Mouse (Mus musculus): ENCODE measurements around the gene Rad51b. TPM values are rescaled to one million over a fixed set of nuclear protein-coding genes. Genes with fewer than 3 reads are reported as not detected.
A peak's percentile ranks its signal among the peaks of the same experiment; 100 is the strongest.

Gene Rad51b
- total RNA-seq, 4 experiments from 2014 or later: 0.17 to 0.24 (median 0.21) TPM

DNA sequence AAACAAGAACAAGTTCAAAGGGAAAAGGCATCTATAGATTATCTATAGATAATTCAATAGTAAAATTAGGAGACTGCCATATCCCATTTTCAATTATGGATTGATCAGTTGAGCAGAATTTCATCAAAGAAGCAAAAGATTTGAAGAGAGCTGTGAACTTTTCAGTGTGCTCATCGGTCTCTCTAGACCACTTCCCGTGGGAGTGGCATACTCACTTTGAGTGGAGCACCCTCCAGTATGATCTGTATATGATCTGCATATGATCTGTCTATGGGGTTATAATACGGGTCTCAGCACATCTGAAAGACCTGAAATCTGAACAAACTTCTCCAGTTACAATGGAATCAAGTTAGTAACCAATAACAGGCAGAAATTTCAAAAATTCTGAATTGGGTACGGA, 497.7 kb downstream of the Rad51b start:
- no peak for DNase-seq (ENCODE audit: low spot score in 2 of 2)

GRCm38 (mm10) chr12:79796260-79796659, 499.2 kb downstream of the Rad51b start:
- DNase-seq (ENCODE audit: low spot score in 2 of 2): no peak

DNA sequence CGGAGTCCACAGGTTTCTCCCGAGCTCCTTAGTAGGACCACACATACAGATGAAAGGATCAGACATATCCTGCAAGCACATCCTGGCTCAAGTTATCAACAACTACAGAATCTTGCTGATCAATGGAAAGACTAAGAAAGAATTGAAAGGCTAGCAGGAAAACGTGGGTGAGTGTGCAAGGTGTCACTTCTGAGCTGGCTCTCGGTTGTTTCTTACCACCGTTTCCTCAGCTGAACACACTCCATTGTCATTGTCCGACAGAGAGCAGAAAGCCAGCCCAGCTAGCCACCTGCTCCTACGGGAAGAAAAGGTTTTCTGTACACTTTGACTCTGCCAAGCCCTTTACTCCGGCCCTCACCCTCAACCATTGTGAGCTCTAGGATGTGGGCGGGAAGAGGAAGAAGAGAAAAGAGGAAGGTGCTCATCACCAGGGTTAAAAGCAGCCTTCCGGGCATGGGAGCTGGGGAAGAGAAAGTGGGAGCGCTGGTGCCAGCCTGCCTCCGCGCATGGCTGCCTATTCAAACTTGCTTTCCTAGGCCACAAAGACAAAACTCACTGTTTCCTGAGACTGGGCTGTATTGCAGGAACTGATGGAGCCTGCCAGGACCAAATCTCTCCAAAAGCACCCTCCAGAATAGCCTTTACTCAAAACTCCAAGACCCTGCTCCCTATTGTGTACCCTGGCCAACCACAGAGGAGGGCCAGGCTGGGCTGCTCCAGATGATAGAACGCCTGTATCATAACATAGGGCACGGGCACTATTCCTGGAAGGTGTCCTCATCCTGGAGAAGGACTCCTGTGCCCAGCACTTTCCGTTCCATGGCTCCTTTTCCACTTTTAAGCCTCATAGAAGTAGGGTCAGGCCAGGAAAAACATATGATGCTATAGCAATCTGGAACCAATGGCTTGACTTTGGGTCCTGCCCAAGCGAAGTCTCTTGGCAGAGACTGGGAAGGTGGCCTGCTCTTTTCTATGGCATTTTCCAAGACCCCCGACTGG, 500.0 kb downstream of the Rad51b start:
- no peak for DNase-seq (ENCODE audit: low spot score in 2 of 2)

- no peak for DNase-seq (ENCODE audit: low spot score in 2 of 2)
Observed at GRCm38 (mm10) chr12:79798488-79798887, 501.4 kb downstream of the Rad51b start.

DNA sequence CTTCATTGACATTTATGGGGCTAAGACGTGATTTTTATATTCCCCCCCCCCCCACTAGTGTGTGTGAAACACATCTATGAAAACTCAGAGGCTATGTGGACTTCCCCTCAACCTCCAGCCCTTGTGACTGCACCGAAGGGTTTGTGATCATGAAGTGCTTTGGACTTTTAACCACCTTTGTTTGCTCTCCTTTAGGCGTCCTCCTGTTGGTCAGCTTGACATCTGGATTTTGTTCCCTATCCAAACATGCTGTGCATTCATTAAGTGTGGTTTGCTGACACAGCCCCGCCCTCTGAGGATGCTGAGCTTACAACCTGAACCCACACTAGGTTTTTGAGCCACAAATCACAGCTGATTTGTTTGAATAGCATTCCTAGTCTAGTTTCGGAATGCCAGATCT, 502.3 kb downstream of the Rad51b start:
- no peak for DNase-seq (ENCODE audit: low spot score in 2 of 2)

DNA sequence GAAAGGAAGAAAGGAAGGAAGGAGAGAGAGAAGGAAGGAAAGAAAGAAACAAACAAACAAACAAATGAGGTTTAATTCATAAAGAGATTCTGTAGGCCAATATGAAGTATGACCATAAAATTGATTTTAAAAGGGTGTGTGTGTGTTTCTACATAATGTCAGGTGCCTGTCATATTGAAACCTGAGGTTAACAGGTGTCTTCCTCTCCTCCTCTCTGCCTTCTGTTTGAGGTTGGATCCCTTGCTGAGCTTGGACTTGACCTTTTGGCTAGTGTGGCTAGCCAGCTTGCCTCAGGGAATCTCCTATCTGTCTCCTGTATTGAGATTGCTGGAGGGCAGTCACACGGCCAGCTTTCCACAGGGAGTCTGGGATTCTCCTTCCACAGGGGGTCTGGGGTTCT, 506.6 kb downstream of the Rad51b start:
- no peak for DNase-seq (ENCODE audit: low spot score in 2 of 2)

DNA sequence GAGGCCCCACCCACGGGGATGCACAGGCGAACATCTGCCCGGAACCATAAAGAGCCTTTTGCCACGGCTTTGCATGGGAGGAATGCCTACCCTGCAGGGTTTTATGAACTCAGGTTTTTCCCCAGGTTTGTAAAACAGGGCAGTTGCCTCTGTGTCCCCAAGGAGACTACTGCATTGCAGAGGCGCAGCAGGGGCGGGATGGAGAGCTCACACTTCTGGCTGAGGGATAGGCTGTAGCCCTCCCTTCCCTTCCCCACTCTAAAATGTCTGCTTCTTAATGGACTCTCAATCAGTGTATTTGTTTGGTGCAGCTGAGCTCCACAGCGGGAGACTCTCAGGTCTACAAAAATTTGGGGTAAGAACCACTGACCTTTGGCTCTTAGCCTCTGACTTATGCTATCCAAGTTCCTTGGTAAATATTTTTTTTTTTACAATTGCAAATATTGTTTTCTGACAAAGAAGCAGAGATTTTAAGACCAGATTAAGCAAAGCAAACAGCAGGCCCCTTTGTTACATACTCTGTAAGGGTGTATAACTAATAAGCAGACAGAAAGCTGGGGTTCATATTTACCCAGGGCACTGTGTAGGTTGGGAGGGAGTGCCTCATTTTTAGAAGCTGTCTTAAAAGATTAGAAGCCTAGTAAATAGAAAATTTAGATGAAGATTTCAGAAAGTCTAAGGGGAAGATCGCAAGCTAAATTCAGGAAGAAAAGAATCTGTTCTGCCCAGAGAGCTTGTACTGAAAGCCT, 507.9 kb downstream of the Rad51b start:
- no peak for DNase-seq (ENCODE audit: low spot score in 2 of 2)

DNA sequence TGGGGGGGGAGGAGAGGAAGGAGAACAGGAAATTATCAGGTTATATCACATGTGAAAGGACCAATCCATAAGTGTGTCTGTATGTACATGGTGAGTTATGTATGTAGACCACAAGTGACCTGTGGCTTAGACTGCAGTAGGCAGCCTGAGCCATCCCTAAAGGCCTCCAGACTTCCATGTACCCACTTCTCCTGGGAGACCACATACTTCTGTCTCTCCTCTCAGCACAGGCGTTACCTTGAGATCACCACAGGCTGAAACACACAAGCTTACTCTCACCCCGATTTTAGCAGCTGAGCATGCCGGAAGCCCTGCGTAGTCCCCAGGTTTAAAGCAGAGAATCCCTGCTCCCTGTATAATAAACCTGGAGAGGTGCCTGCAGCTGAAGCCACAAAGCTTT, 509.9 kb downstream of the Rad51b start:
- no peak for DNase-seq (ENCODE audit: low spot score in 2 of 2)

DNA sequence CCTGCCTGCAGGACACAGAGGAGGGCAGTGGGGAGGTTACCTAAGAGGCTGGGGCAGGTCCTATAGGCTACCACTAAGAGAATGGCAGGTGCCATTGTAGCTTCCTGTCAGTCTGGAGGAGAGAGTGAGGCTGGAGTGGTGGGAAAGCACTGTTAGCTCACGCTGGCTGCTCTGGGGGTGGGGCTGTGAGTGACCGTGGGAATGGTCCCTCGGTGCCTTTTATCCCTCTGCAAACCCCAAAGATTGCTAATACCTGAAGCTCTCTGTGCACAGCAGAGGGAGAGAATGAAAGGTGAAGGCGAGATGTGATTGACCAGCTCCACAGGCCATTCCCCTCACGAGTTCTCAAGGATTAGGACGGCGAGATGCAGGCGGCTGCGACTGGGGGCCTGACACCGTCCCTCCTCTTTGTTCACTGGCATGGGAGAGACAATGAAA, 510.3 kb downstream of the Rad51b start:
- DNase-seq (ENCODE audit: low spot score in 2 of 2): no peak

GRCm38 (mm10) chr12:79807938-79808401, 510.9 kb downstream of the Rad51b start:
- DNase-seq (ENCODE audit: low spot score in 2 of 2): no peak

- DNase-seq (ENCODE audit: low spot score in 2 of 2): no peak
Observed at GRCm38 (mm10) chr12:79808426-79809398, 511.6 kb downstream of the Rad51b start.

- no peak for DNase-seq (ENCODE audit: low spot score in 2 of 2)
Observed at GRCm38 (mm10) chr12:79809518-79809917, 512.4 kb downstream of the Rad51b start.

- no peak for DNase-seq (ENCODE audit: low spot score in 2 of 2)
Observed at GRCm38 (mm10) chr12:79812422-79812821, 515.3 kb downstream of the Rad51b start.

DNA sequence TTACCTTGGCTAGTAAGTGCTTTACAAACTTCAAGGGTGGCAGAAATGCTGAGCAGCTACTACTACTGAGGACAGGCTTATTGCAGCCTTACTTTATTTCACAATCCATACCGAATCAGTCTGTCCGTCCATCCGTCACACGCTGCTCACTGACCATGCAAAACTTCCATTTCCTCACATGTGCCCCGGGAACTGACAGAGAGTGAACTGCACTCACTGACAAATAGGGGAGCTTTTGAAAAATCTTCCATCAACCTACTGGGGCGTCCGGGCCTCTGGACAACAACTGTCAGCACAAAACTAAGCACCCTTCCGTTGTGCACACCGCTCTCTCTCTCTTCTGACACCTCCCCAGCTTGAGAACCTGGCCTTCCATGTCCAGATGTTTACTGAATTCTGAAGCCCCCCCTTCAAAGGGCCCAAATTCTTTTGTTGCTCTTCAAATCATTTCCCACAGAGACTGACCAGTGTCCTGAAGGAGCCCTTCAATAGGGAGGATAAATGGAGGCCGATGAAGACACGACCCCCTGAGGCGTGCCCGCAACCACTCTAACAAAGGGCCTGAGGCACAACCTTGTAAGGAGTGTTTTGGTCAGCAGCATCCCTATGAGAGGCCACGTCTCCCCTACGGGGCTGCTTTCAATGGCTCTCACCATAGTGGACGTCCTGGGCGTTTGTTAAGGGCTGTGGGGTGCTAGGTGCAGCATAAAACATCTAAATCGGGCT, 515.9 kb downstream of the Rad51b start:
- DNase-seq (ENCODE audit: low spot score in 2 of 2): no peak

DNA sequence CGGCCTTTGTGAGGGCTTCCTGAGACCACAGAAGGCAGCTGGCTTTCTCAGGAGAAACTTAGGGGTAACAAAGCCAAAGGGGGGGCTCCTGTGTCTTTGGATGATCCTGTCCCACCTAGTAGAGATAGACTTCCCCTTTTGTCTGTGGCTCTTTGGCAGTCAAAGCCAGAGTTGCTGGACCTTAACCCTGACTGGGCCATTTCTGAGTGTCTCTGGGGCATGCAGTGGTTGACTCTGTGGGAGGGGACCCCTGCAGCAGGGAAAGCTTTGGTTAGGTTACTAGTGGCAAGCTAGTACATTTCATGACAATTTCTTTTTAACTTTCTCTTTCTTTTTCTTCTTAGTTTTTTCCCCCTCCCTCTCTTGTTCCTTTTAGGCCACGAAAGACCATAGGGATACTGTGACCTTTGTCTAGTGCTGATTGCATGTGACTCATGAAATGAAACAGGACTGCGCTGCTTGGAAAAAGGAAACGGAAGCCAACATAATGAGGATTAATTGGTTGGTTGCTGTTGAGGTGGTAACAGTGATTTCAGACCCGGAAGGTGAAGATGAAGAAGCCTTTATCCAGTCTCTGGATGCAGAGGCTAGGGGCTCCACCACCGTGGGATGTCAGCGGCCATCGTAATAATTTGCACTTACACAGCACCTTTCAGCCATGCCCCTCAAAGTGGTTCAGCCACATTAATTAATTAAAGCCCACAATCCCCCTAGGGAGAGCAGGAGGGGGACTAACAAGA, 516.7 kb downstream of the Rad51b start:
- no peak for DNase-seq (ENCODE audit: low spot score in 2 of 2)

- peak in 1 of 2 experiments; percentile 28 for DNase-seq (ENCODE audit: low spot score in 2 of 2)
Observed at GRCm38 (mm10) chr12:79814312-79815091, 517.4 kb downstream of the Rad51b start.

GRCm38 (mm10) chr12:79816241-79816640, 519.2 kb downstream of the Rad51b start:
- no peak for DNase-seq (ENCODE audit: low spot score in 2 of 2)

- no peak for DNase-seq (ENCODE audit: low spot score in 2 of 2)
Observed at GRCm38 (mm10) chr12:79820228-79820958, 523.3 kb downstream of the Rad51b start.

Data from gastrocnemius, adult 8-10 months (tissue).